Mouse (Mus musculus) ZHBTc4 (cell line): Measurements from ENCODE around the gene Tmem41b.

Experiments
- DNase-seq: peaks from one replicate; pipeline ENCODE4 v3.0.0-alpha.2; 2011; ENCODE audit warnings: low read depth, low spot score

Tmem41b gene

DNA sequence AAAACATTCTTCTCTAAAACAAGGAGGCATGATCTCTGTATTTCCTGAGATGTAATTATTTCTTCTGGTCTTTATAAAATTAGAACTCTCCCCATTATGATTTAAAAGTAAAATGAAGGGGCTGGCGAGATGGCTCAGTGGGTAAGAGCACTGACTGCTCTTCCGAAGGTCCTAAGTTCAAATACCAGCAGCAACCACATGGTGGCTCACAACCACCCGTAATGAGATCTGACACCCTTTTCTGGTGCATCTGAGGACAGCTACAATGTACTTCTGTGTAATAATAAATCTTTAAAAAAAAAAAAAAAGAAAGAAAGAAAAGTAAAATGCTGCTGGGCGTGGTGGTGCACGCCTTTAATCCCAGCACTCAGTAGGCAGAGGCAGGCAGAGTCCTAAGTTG lies 9.6 kb downstream of the Tmem41b start:
- peak; percentile 58 for DNase-seq

DNA sequence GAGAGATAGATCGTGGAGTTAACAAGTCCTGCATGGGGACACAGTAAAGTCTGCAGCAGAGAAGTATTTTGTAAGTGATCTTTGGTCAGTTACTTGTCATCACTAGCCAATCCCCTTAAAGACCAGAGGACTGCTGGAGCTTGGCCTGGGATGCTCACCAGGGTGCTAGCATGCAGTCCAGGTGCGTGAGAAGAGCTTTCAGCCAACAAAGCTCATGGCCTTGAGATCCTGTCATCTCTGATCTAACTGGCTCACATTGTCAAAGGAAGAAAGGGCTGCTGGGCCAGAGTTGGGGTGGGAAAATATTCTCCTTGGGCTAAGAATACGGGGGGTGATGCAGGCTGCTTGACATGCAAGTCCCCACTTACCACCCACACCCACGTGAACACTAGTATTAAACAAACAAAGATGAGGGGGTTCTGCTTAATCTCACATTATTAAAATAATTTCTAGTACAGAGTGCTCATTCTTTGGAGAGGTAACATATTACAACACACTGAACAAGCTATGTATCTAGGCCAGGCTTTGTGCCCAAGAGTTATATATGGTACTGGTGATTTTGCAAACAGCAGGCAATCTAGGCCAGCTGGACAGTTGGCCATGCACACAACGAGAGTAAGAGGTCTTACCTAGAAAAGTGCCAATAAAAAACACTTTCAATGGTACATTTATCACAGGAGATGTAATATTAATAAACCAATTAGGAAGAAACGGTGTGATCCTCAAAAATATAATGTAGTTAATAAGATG lies 10.6 kb downstream of the Tmem41b start:
- DNase-seq = no peak

GRCm38 (mm10) chr7:109969542-109969941 lies 17.2 kb downstream of the Tmem41b start:
- DNase-seq = no peak

DNA sequence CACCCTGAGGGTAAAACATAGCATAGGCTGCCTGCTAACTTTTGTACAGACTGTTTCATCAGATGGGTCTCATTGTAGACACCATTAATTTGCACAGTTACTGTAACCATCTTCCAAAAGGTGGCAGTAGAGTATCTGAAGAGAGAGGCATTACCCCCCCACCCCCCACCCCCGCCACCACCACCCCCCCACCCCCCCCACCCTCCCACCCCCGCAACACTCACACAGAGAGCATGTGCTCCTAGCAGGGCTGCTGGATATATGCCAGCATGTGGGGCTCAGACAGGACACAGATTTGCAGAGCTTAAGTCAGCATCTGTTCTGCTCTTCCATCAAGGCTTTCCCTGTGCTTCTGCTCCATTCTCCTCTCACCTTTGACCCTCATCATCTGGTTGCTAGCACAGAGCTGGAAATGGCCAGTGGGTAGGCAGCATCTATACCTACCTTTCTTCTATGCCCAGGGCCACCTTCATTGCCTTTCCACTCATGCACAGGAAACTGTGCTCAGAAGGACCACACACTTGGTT lies 17.7 kb downstream of the Tmem41b start:
- DNase-seq = no peak

DNA sequence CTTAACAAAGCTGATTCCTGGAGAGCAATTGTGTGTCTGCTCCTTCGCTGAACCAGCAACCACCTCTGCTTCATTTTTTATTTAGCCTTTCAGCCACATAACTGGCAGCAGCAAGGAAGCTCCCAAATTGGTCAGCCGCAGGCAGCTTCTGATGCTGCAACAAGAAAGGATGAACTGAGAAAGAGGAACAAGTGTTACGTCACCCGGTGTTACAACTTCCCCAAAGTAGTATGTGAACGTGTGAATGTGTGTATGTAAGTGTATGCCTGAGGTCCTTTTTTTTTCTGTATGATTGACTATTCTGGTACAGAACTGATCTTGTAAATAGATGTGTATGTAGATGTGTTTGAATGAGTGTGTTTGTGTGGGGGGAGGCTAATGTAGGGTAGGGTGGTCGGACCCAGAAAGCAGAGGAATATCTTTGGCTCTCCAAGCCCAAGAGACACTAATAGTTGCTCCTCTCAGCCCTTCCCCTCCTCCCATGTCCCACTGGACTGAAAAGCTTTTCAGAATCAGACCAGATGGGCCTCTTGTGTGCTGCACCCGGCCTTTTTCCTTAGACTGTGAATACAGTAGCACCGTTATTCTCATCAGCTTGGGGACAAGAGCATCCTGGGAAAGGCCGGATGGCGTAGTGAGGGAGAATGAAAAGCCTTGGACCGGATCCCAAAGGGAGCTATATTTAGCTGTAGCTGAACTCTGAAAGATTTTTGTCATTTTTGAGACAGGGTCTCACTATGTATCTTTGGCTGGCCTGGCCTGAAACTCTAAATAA lies 18.7 kb downstream of the Tmem41b start:
- no peak for DNase-seq

DNA sequence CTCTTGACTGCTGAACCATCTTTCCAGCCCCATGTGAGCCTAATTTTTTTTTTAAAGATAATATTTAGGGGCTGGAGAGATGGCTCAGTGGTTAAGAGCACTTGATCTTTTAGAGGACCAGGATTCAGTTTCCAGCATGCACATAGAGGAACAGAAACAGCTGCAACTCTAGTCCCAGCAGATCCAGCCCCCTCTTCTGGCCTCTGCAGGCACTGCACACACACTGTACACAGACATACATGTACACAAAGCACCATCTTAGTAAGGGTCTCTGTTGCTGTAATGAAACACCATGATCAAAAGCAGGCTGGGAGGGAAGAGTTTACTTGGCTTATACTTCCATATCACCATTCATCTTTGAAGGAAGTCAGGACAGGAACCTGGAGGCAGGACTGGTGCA lies 21.1 kb downstream of the Tmem41b start:
- DNase-seq = peak; percentile 72

GRCm38 (mm10) chr7:109963707-109964106 lies 23.0 kb downstream of the Tmem41b start:
- DNase-seq = peak; percentile 82

- DNase-seq = no peak
Observed at GRCm38 (mm10) chr7:109962596-109962995, 24.1 kb downstream of the Tmem41b start.

GRCm38 (mm10) chr7:109961570-109961969 lies 25.2 kb downstream of the Tmem41b start:
- DNase-seq = no peak

DNA sequence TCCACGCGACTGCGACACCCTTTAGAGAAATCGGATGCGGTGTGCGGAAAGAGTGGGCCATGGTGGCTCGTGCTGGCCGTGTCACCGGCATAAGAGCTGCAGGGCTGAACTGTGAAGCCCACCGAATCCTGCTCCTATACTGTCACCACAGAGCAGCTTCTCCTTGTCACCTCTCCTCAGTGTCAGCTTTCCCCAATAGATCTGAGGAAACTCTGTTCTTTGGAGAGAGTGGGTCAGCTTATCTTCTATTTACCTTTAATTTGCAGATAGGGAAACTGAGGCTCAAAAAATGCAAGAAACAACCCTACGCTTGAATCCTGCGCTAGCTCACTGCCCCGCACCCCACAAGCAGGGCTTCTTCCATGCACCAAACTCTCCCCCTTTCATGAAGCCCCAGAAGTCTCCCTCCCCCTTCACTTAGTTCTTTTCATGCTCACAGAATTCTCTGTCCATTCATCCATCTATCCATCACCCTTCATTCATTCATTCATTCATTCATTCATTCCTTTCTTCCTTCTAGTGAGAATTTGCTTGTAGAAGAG lies 26.0 kb downstream of the Tmem41b start:
- no peak for DNase-seq

GRCm38 (mm10) chr7:109959716-109960612 lies 26.8 kb downstream of the Tmem41b start, which contains the start of gene Dennd5a:
Gene Dennd5a, minus strand, starts transcription at chr7:109960470.
- peak; percentile 70 for DNase-seq

GRCm38 (mm10) chr7:109958843-109959715 lies 27.6 kb downstream of the Tmem41b start:
- no peak for DNase-seq

GRCm38 (mm10) chr7:109957996-109958789 lies 28.5 kb downstream of the Tmem41b start:
- no peak for DNase-seq

- peak; percentile 73 for DNase-seq
Observed at GRCm38 (mm10) chr7:109954622-109955401, 31.9 kb downstream of the Tmem41b start.

GRCm38 (mm10) chr7:109951297-109951696 lies 35.4 kb downstream of the Tmem41b start:
- DNase-seq = no peak

GRCm38 (mm10) chr7:109944421-109945034 lies 42.2 kb downstream of the Tmem41b start:
- DNase-seq = peak; percentile 88

DNA sequence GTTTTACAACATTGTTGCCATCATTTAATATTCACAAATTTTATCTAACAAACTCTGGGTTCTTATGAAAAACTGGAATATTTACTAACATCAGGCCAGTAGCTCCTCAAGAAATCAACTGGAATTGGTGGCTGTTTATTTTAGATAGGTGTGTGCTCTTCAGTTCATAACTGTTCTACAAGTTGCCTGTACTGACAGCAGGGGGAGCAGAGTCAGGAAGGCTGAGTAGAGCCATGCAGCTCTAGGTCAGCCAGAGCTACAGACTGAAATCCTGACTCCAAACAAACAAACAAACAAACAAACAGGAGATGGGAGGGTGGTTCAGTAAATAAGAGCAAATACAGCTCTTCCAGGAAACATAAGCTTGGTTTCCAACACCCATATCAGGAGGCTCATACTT lies 57.1 kb downstream of the Tmem41b start:
- no peak for DNase-seq

- no peak for DNase-seq
Observed at GRCm38 (mm10) chr7:109928365-109928764, 58.4 kb downstream of the Tmem41b start.
